Mouse (Mus musculus) erythroblast, embryonic 14.5 days (primary cell): ENCODE results near the gene Selenbp1.
"Not testable (repeated sequence)": the region's sequence is repeated elsewhere in the genome, so short reads cannot be mapped to it uniquely, and the experiment has no call there.

Source experiments
- GATA1 ChIP-seq: IDR thresholded peaks from 2 replicates; pipeline ENCODE4 v1.6.1; 2012; ENCODE audit warnings: low read length, inconsistent platforms, mixed read lengths
- TAL1 ChIP-seq: IDR thresholded peaks from 3 replicates; pipeline ENCODE4 v1.6.1; 2012; ENCODE audit warnings: low read length, inconsistent platforms, mixed read lengths

GRCm38 (mm10) chr3:94932279-94932678, 577 bp upstream of the Selenbp1 start:
- TF ChIP-seq TAL1, GATA1: not testable (repeated sequence)
